Mouse (Mus musculus): ENCODE measurements around the gene Nck2. TPM values are rescaled to one million over a fixed set of nuclear protein-coding genes. Genes with fewer than 3 reads are reported as not detected.

Nck2 gene
- polyA plus RNA-seq, 1 experiment from 2014 or later, result 42.7 TPM

DNA sequence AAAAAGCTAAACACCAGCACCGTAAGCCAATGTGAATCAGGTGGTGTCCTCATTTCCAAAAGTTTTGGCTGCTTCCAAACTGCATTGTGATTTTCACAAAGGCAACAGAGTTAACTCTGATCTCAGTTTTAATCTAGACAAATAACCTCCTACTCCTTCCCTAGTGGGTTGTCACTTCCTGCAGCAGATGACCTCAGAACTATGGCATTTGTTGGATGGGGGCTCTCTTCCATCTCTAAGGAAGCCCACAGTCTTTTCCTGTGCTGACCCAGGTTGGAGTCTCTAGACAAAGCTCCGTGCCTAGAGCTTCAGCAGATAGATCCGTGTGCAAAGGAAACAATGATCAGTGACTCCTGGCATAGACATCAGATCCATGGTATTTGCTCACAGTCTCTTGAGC, 31.1 kb upstream of the Nck2 start:
- H3K27ac ChIP-seq, result no peak overlapping the region
- no peak overlapping the region for H3K4me3 ChIP-seq
- H3K4me2 ChIP-seq, result no peak overlapping the region
- no peaks in the 10 kb centered on the region for H3K4me1 ChIP-seq (replicated peaks)
- no peak overlapping the region for H3K9ac ChIP-seq
- H3K27me3 ChIP-seq, result no peaks in the 10 kb centered on the region
- 83% methylated on average over 3 of the region's 3 CpGs for WGBS
- no peaks in the 10 kb centered on the region for H3K36me3 ChIP-seq
- H3K9me3 ChIP-seq, result no peaks in the 10 kb centered on the region
- no peak for ATAC-seq (ENCODE audit: low FRiP score)

DNA sequence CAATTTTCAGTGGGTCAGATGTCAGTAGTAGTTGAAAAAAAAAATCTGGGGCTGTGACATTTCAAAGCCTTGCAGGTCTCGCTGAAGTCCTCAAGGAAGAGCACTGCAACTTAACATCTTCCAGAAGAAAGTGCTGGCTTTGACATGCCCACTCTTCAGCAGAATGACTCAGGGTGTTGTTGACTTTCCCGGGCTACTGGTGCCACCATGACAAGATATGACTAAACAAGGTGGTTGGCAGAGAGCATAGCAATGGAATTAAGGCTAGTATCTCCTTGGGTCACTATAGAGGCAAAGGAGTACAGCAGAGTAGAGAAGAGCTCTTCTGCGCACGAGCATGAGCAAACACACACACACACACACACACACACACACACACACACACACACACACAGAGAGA, 30.6 kb upstream of the Nck2 start:
- Histone ChIP-seq H3K36me3 (no peaks in the 10 kb centered on the region), H3K9me3 (no peaks in the 10 kb centered on the region), H3K4me3 (no peak overlapping the region), H3K9ac (no peak overlapping the region), H3K27ac (no peak overlapping the region), H3K27me3 (no peaks in the 10 kb centered on the region), H3K4me1 (replicated peaks) (no peaks in the 10 kb centered on the region), H3K4me2 (no peak overlapping the region)
- 79% methylated on average over 4 of the region's 4 CpGs for WGBS
- ATAC-seq (ENCODE audit: low FRiP score), result no peak

DNA sequence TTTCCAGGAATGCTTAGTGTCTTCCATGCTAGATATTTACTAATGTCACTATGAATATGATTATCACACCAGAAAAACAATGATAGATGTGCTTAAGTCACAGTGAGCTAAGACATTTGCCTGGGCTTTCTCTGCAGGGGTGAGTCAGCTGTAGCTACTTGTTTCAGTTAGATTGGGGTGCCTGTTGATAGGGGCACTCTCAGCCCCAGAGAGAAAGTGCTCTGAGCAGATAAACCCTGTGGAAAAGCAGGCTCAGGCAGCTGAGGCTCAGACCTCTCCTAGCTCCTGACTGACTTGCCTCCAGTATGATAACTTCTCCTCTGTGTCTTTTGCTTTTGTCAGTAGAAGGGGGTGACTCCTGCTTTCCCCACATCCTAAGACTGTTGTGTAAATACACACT, 30.2 kb upstream of the Nck2 start:
- no peak for ATAC-seq (ENCODE audit: low FRiP score)
- Histone ChIP-seq H3K27ac (no peak overlapping the region), H3K27me3 (no peaks in the 10 kb centered on the region), H3K4me2 (no peak overlapping the region), H3K36me3 (no peaks in the 10 kb centered on the region), H3K9ac (no peak overlapping the region), H3K4me3 (no peak overlapping the region), H3K4me1 (replicated peaks) (no peaks in the 10 kb centered on the region), H3K9me3 (no peaks in the 10 kb centered on the region)

DNA sequence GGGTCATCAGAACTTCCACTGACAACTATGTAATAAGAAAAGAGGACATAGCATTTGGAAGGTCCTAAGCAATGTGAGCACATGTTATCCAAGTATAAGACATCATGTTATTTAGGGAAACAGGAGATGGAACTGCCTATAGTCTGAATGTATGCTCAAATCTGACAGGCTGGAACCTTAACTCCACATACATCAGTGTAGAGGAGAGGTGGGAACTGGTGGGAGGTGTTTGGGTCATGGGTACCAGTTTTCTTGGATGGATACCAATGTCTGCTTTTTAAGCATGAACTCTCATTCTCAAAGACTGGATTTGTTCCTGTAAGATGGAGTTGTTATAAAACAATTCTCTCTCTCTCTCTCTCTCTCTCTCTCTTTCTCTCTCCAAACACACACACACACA, 29.4 kb upstream of the Nck2 start:
- Histone ChIP-seq H3K9me3 (no peaks in the 10 kb centered on the region), H3K4me2 (no peak overlapping the region), H3K4me3 (no peak overlapping the region), H3K27me3 (no peaks in the 10 kb centered on the region), H3K4me1 (replicated peaks) (no peaks in the 10 kb centered on the region), H3K9ac (no peak overlapping the region), H3K36me3 (no peaks in the 10 kb centered on the region), H3K27ac (no peak overlapping the region)
- no peak for ATAC-seq (ENCODE audit: low FRiP score)

DNA sequence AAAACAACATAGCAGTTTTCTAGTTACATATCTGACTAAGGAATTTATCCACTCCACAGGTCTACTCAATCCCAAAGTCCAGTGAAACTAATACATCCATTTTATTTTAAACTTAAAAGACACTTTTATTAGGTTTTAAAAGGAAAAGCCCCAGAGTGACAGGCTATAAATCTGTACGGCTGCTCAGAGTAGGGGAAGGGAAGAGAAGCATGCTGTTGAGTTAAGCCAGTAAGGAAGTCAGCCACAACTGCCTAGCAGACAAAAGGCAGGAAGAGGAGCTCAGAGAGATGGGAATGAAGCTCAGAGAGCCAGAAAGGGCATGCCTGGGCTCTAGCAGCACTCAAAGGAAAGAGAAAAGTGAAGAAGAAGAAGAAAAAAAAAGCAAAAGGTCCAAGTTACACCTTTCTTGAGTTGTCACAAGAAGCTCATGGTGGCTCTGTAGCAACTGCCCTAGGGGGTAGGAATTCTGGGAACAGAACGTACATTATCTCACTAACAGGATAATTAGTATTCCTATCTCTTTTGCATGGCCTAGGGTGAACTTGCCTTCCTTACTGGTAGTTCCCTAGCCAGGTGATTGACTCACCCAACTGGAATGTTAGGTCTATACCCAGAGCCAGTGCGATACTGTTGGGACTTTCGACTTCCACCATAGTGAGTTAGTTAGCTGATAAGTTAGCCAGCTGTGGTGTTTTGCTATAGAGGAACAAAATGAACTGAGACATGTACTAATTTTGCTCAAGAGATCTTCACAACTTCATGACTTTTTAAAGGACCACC, 21.2 kb upstream of the Nck2 start:
- WGBS, result 86% methylated on average over 4 of the region's 4 CpGs
- no peaks in the 10 kb centered on the region for H3K36me3 ChIP-seq
- H3K9ac ChIP-seq, result no peak overlapping the region
- H3K27me3 ChIP-seq, result no peaks in the 10 kb centered on the region
- peaks cover 10% of the 10 kb centered on the region; the same call in 1 of the 2 replicates for H3K4me1 ChIP-seq (replicated peaks)
- H3K9me3 ChIP-seq, result no peaks in the 10 kb centered on the region
- H3K4me3 ChIP-seq, result no peak overlapping the region
- no peak overlapping the region for H3K4me2 ChIP-seq
- no peak for ATAC-seq (ENCODE audit: low FRiP score)
- no peak overlapping the region for H3K27ac ChIP-seq

DNA sequence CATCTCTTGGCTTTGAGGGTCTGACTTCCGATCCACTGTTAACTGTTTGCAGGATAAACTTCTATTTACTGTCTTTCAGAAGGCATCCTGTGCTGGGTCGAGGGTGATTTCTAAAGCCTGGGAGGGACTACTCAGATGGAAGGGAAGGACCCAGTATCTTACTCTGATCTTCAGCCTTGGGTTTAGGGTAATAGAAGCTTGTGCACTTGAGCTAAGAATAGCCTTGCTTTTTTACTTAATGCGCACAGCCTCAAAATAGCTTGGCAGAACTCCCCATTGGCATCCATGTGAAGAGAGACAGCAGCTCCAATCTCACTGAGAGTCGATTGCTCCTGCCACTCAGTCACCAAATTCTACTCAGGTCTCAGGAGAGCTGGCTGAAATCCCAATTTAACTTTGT, 17.9 kb upstream of the Nck2 start:
- WGBS, result 56% methylated on average over 4 of the region's 4 CpGs

DNA sequence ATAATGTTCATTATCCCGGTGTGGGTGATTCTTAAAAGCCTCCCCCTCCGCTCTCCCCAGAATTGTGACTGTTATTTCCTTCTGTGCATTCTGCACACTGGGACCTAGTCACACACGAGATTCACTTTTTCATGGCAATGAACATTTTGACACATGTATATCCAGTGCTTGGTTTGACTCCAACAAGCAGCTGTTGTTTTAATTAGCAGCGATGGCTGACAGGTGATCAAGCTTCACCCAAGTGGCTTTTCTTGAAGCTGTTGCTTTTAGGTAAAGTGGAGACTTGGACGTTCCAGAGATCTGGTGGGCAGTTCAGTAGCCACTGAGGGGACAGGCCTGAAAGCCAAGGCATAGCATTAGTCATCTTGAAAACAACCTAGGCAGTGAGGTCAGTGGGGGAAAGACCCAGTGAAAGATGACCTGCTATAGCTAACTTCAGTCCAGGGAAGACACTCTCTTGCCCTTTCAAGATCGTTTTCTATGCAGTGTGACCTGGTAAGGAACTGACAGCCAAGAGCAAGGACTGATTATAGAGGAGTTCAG, 17.3 kb upstream of the Nck2 start:
- Histone ChIP-seq H3K27me3 (no peaks in the 10 kb centered on the region), H3K27ac (no peak overlapping the region), H3K4me2 (no peak overlapping the region), H3K36me3 (no peaks in the 10 kb centered on the region), H3K9me3 (no peaks in the 10 kb centered on the region), H3K9ac (no peak overlapping the region), H3K4me1 (replicated peaks) (peaks cover 10% of the 10 kb centered on the region; the same call in 1 of the 2 replicates), H3K4me3 (no peak overlapping the region)
- no peak for ATAC-seq (ENCODE audit: low FRiP score)
- 72% methylated on average over 6 of the region's 6 CpGs for WGBS

More for the DNA sequence above, 17.9 kb upstream of the Nck2 start:
- Histone ChIP-seq H3K9ac (no peak overlapping the region), H3K4me1 (replicated peaks) (peaks cover 10% of the 10 kb centered on the region; the same call in 1 of the 2 replicates), H3K36me3 (no peaks in the 10 kb centered on the region), H3K4me2 (no peak overlapping the region), H3K9me3 (no peaks in the 10 kb centered on the region), H3K27me3 (no peaks in the 10 kb centered on the region), H3K27ac (no peak overlapping the region), H3K4me3 (no peak overlapping the region)
- no peak for ATAC-seq (ENCODE audit: low FRiP score)

DNA sequence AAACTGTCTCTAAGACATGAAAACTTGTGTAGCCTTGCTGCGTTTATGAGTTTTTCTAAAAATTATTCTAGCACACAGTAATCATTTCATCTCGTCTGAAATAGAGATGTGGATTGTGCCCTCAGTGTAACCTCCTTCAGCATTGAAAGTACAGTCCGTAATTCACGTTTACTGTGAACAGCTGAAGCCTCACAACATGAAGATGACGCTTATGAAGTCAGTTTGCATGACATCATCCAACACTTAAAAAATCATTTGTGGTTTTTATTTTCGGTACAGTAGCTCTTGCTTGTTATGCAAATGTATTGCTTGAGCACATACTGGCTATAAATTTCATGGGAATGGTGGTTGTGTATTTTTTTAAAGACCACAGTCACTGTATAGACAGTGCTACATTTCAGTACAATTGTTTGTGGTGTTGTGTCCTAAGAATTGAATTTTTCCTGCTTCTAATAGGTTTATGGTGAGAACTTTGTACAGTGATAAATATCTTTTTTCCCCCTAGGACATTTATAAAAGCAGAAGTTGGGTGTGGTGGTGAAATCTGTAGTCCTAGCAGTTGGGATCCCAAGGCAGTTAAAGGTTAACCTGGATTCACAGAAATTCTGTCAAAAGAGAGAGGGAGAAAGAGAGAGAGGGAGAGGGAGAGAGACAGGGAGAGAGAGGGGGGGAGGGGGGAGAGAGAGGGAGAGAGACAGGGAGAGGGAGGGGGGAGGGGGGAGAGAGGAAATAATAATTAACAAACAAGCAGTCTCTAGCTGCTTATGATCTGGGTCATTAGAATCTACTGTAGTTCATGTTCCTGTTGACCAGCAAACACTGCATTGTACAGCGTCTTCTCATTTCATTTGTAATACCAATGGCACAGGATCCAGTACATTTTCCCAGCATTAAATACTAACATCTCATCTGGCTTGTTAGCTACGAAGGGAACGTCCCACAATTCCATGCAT, 14.2 kb upstream of the Nck2 start:
- Histone ChIP-seq H3K4me3 (no peak overlapping the region), H3K4me2 (no peak overlapping the region), H3K9me3 (no peaks in the 10 kb centered on the region), H3K9ac (no peak overlapping the region), H3K36me3 (no peaks in the 10 kb centered on the region), H3K27ac (no peak overlapping the region), H3K27me3 (no peaks in the 10 kb centered on the region), H3K4me1 (replicated peaks) (peaks cover 10% of the 10 kb centered on the region; the same call in 1 of the 2 replicates)
- no peak for ATAC-seq (ENCODE audit: low FRiP score)
- WGBS, result 83% methylated on average over 9 of the region's 9 CpGs

DNA sequence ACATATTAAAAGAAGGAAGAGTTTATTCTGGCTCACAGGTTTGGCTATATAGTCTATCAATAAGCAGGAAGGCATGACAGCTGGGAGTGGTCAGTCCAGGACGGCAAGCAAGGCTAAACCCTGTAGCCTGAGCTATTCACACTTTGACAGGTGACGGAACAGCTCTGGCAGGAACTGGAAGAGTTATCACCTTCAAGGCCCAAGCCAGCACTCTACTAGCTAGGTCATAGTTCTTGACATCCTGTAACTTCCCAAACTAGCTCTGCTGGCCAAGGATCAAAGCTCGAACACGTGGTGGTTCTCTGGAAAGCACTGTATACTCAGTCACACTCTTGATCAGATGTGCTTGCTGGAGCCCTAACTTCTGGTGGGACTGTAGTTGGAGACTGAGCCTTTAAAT, 10.5 kb upstream of the Nck2 start:
- Histone ChIP-seq H3K27me3 (no peaks in the 10 kb centered on the region), H3K9ac (no peak overlapping the region), H3K9me3 (no peaks in the 10 kb centered on the region), H3K36me3 (no peaks in the 10 kb centered on the region), H3K4me3 (no peak overlapping the region), H3K4me1 (replicated peaks) (no peaks in the 10 kb centered on the region), H3K27ac (no peak overlapping the region), H3K4me2 (no peak overlapping the region)
- ATAC-seq (ENCODE audit: low FRiP score), result no peak
- WGBS, result 79% methylated on average over 4 of the region's 4 CpGs

DNA sequence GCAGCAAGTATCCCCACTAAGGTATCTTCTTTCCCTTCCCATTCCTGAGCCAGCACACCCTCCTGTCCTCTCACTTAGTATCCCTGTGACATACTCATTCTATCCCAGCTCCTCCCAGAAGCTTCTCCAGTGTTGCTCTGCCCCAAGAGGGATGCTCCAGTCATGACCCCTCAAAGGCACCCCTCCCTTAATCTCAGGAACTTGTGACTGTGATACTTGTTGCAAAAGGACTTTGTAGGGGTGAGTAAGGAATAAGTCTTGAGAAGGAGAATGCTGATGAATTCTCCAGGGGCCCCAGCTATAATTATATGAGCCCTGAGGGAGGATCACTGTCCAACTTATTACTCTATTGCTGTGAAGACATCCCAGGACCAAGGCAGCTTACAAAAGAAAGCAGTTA, 7.8 kb upstream of the Nck2 start:
- Histone ChIP-seq H3K27me3 (no peaks in the 10 kb centered on the region), H3K4me3 (no peak overlapping the region), H3K4me2 (no peak overlapping the region), H3K36me3 (no peaks in the 10 kb centered on the region), H3K9me3 (no peaks in the 10 kb centered on the region), H3K9ac (no peak overlapping the region), H3K4me1 (replicated peaks) (no peaks in the 10 kb centered on the region), H3K27ac (no peak overlapping the region)
- ATAC-seq (ENCODE audit: low FRiP score), result no peak

DNA sequence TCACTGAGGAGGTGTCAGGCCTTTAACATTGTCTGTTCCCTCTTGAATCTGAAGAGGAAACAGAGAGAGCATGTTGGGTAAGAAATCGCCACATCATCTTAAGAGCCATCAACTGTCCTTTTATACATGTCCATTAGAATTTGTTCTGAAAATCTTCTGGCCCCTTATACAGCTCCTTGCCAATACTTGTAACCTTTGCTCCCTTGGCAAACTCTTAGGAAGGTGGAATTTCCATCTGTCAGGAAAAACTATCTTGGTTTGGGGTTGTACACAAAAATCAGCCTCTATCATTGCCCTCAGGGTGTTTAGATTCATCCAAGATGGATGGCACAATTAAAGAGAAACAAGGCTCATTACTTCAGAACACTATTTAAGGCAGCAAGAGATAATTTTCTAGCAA, 5.1 kb upstream of the Nck2 start:
- WGBS, result 98% methylated on average over 1 of the region's 1 CpGs
- H3K9ac ChIP-seq, result no peak overlapping the region
- no peak overlapping the region for H3K4me3 ChIP-seq
- H3K27ac ChIP-seq, result no peak overlapping the region
- no peak overlapping the region for H3K4me2 ChIP-seq
- no peaks in the 10 kb centered on the region for H3K27me3 ChIP-seq
- no peaks in the 10 kb centered on the region for H3K9me3 ChIP-seq
- H3K36me3 ChIP-seq, result no peaks in the 10 kb centered on the region
- ATAC-seq (ENCODE audit: low FRiP score), result no peak
- H3K4me1 ChIP-seq (replicated peaks), result no peaks in the 10 kb centered on the region

DNA sequence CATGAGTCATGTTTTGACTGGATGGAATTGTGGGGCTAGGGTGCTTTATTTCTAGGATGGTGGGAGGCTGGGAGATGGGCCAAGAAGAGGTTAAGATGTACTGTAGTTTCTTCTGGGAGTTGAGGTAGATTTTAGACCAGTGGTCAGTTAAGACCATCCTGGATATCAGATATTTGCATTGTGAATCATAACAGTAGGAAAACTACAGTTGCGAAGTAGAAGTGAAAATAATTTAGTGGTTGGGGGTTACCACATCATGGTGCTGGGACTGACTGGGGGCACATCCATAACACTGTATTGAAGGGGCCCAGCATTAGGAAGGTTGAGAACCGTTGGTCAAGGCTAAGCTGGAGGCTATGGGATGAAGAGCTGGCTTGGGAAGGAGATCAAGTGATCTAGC, 1.8 kb upstream of the Nck2 start:
- no peak for ATAC-seq (ENCODE audit: low FRiP score)
- Histone ChIP-seq H3K4me1 (replicated peaks) (peaks cover 17% of the 10 kb centered on the region), H3K27ac (no peak overlapping the region), H3K9me3 (no peaks in the 10 kb centered on the region), H3K4me3 (no peak overlapping the region), H3K27me3 (no peaks in the 10 kb centered on the region), H3K4me2 (no peak overlapping the region), H3K9ac (no peak overlapping the region), H3K36me3 (no peaks in the 10 kb centered on the region)
- WGBS, result 92% methylated on average over 2 of the region's 2 CpGs
